Mouse (Mus musculus) right cerebral cortex, adult 2 months (tissue): Measurements from ENCODE around the gene Xpr1.

Experiments used
- DNase-seq, 2 experiments: peaks; one replicate each; pipeline ENCODE4 v3.0.0; 2021 to 2022; ENCODE audit warnings: low spot score in 2 of 2

The Xpr1 gene

GRCm38 (mm10) chr1:155251596-155251995, 165.6 kb downstream of the Xpr1 start:
- DNase-seq, result no peak

- DNase-seq, result no peak
Measured at GRCm38 (mm10) chr1:155250531-155251135, 166.6 kb downstream of the Xpr1 start.

- no peak for DNase-seq
Measured at GRCm38 (mm10) chr1:155249896-155250295, 167.3 kb downstream of the Xpr1 start.

DNA sequence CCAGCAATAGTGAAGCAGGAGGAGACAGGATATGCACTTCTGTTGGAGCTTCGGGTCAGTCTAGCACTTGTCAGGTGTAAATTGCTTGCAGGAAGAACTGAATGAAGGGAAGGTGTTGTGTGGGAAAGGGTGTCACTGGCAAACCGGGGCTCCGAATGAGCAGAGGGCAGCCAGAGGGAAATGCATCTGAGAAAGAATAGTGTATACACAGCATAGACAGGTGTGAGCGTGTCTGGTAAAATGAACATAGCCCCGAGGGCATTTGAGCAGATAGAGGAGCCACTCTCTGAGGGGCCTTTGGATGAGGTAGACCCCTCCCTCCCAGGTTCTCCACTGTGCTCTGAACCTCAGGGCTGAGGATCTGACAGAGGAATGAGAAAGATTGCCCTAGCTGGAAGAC, 169.2 kb downstream of the Xpr1 start:
- DNase-seq, result no peak

DNA sequence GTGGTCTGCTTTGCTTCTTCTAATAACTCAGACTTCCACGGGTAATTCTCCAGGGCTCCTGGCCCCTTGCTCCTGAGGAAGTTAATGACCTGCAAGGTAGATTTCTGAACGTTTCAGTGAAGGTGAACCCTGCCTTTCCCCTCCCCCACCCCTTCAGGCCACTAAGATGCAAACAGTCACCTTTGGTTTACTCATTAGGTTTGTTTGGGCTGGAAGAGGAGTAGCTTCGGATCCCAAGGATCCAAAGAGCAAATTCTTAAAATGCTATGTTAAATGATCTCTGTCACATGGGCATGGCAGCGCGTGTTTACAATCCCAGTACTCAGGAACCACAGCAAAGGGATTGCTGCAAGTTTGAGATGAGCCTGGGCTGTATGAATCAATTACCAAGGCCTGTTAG, 169.8 kb downstream of the Xpr1 start:
- DNase-seq, result no peak

DNA sequence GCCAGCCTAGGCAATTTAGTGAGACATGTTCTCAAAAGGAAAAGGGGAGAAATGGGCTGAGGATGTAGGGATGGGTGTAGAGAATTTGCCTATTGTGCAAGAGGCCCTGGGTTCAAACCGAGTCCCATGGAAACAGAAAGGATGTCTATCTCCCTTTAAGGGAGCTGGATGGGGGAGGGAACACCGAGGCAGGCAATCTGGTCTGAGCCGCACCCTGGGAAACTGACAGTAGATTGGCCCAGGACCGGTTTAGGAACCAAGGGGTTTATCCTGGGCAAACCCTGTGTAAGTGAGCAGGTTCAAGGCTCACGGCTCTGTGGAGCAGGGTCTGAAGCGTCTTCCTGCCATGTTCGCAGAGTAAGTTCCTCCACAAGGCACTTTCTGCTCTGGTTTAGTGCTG, 171.7 kb downstream of the Xpr1 start:
- no peak for DNase-seq

GRCm38 (mm10) chr1:155244771-155245211, 172.4 kb downstream of the Xpr1 start:
- DNase-seq, result no peak

- DNase-seq, result no peak
Measured at GRCm38 (mm10) chr1:155243797-155244770, 173.1 kb downstream of the Xpr1 start, which contains the start of gene BC034090. TSS of gene BC034090 (minus strand) at chr1:155244444.

DNA sequence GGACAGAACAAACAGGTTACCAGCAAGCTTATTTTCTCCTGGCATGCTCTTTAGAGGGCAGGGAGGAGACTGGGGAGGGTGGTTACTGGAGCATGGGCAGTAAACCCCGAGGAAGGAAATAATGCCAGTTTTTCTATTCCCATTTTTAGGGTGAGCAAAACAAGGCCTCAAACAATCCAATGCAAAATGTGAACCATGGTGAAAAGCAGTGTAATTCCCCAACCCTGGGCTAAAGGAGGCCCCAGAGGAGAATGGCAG, 174.8 kb downstream of the Xpr1 start:
- no peak for DNase-seq

- no peak for DNase-seq
Measured at GRCm38 (mm10) chr1:155241701-155242487, 175.3 kb downstream of the Xpr1 start.

- peak in 1 of 2 experiments; percentile 5 for DNase-seq
Measured at GRCm38 (mm10) chr1:155239962-155240717, 177.1 kb downstream of the Xpr1 start.

GRCm38 (mm10) chr1:155239169-155239568, 178.0 kb downstream of the Xpr1 start:
- DNase-seq, result peak in 1 of 2 experiments; percentile 4

DNA sequence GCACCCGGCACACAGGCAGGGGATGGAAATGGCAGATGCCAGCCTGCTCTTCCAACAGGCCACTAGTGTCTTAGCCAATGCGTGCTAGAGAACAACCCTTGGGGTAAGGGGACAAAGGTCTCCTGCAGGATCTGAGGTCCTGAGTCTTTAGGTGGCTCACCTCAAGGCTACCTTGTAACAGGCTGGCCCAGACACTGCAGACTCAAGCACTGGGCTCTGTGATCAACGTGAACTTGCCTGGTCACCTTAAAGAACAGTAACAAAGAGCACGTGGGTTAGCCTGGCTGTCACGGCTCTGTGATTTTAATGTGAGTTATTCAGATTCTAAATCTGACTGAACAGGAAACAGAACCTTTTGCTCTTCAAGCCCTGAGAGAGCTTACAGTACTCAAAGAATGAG, 179.1 kb downstream of the Xpr1 start:
- peak in 1 of 2 experiments; percentile 2 for DNase-seq

- DNase-seq, result no peak
Measured at GRCm38 (mm10) chr1:155237390-155237789, 179.8 kb downstream of the Xpr1 start.

DNA sequence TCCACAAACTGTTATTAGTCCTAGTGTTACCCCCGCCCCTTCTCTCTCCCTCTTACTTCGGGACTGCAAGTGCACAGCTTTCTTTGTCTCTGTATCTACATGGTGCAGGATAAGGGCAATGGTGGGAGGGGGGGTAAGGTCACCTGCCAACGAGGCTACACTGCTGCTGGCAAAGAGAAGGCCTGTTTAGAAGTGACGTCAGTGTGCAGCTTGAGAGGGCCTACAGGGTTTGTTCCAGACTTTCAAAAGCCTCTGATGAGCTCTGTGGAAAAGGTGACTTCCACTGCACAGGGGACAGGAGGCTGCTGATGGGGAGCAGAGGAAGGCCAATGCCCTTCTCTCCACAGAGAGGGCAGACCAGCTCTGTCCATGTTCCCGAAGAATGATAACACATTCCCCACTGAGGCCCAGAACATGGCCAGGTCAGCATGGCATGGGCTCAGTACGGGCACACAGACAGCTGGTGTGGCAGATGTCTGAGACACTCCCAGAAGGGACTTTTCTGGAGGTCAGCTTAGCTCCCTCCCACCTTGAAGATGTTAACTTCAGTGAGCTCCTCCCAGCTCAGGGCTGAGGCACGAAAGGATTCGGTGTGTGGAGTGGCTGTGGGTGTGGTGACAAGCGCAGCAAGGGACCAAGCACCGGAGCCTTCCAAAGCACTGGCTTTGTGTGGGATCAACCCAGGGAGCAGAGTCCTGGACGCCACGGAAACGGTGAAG, 180.8 kb downstream of the Xpr1 start:
- DNase-seq, result no peak

DNA sequence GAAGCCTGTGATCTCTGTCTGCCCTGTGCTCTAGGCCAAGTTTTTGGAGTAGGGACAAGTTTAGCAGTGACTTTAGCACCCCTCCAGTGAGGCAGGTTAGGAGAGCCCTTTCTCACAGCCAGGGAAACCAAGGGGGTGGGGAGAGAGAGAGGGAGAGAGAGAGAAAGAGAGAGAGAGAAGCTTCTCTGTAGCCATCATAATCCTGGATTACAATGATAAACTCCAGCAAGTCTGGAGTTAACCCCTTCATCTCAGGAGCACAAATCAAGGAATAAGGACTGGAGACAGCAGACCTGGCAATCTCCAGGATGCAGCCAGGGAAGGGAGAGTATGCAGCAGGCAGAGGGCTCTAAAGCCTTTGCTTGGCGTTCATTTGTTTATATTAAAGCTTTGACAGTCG, 181.6 kb downstream of the Xpr1 start:
- DNase-seq, result no peak

DNA sequence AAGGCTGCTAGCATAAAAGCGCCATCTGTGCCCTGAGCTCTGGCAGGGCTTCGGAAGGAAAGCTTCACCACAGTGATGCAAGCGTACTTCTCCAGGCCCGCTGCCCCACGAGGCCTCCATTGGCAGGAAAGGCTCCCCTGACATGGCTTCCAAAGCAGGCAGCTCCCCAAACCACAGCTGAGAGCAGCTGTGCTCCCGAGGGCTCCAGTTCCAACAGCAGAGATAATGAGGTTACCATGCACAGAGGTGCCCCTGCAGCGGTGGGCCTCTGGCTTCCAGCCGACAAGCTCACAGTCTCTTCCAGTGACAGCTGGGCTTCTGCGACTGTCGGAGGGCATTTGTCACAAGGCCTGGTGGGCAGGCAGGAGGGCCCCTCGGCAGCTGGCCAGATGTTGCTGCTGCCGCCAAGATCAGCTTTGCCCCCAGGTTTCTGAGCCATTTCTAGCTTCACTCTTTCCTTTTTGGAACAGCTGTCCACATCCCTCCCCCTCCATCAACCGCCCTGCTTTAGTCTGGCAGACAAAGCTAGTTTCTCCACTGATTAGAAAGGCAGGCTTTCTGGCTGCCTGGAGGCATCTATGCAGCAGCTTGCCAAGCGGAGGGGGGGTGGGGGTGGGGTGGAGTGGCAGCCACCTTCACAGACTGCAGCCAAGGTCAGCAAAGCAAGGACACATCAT, 183.1 kb downstream of the Xpr1 start:
- DNase-seq, result no peak

DNA sequence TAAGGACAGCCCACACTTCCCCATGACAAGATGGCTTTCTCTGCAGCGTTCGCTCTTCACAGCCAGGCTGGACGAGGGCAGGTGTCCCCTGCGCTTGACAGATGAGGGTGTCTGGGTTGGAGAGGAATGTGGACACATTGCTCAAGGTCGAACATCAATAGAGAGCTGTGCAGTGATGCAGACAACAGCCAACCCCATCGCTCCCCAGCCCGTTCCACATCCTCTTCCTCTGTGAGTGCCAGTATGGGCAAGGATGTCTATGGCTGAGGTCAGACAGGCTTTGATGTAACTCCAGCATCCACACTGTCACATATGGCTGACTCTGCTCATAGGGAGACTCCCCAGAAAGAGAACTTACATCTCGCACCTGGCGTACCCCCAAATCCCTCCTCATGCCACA, 183.8 kb downstream of the Xpr1 start:
- no peak for DNase-seq

- DNase-seq, result no peak
Measured at GRCm38 (mm10) chr1:155232786-155233185, 184.4 kb downstream of the Xpr1 start.

- DNase-seq, result no peak
Measured at GRCm38 (mm10) chr1:155232385-155232784, 184.8 kb downstream of the Xpr1 start.
